Mouse (Mus musculus) limb, embryonic 12.5 days (tissue): ENCODE data around the gene Ptprd. TPM values are rescaled to one million over a fixed set of nuclear protein-coding genes. Genes with fewer than 3 reads are reported as not detected.

Experiments used
- ATAC-seq: fragments of 200-750 bp; cut with Nextera tagmentation; 2 replicates; pipeline ENCODE4 v1.8.0; 2017; ENCODE audit warnings: low read depth, moderate TSS enrichment; ENCODE audit not compliant: insufficient number of reproducible peaks, insufficient read depth, low FRiP score, low TSS enrichment
- H3K27ac ChIP-seq: fragments of 300-500 bp; sonication (generic); 2 replicates; pipeline ENCODE4 v1.5.1; 2016; ENCODE audit warnings: mild to moderate bottlenecking, moderate library complexity
- H3K27me3 ChIP-seq: fragments of 300-500 bp; sonication (generic); 2 replicates; pipeline ENCODE4 v1.6.1; 2016; ENCODE audit warnings: mild to moderate bottlenecking, moderate library complexity
- H3K36me3 ChIP-seq: fragments of 300-500 bp; sonication (generic); 2 replicates; pipeline ENCODE4 v1.6.1; 2016; ENCODE audit warnings: mild to moderate bottlenecking, moderate library complexity
- H3K4me1 ChIP-seq: fragments of 300-500 bp; sonication (generic); replicated peaks from 2 replicates; pipeline ENCODE4 v1.6.1; 2016
- H3K4me2 ChIP-seq: fragments of 300-500 bp; sonication (generic); 2 replicates; pipeline ENCODE4 v1.6.1; 2016; ENCODE audit warnings: mild to moderate bottlenecking, moderate library complexity
- H3K4me3 ChIP-seq: fragments of 300-500 bp; sonication (generic); replicated peaks from 2 replicates; pipeline ENCODE4 v1.5.1; 2016; ENCODE audit warnings: mild to moderate bottlenecking
- H3K9ac ChIP-seq: fragments of 300-500 bp; sonication (generic); replicated peaks from 2 replicates; pipeline ENCODE4 v1.6.1; 2016; ENCODE audit warnings: mild to moderate bottlenecking, moderate library complexity
- H3K9me3 ChIP-seq: fragments of 300-500 bp; sonication (generic); 2 replicates; pipeline ENCODE4 v1.6.1; 2016; ENCODE audit warnings: mild to moderate bottlenecking, moderate library complexity
- WGBS: fragments of 180-500 bp; shearing (Covaris S2); methylation state at CpG from one replicate; pipeline ENCODE4 v1.1.7; 2016; 5-methylcytosine and 5-hydroxymethylcytosine counted together
- polyA plus RNA-seq: library from polyadenylated mRNA; unstranded; fragments of >200 nt; fragmentation: Nextera tagmentation; extraction: Ambion mirVana; gene quantifications from 2 replicates; pipeline ENCODE4 v1.2.1, GENCODE M21; 2016

The Ptprd gene
- 30.9 and 35.0 TPM in 2 replicates for polyA plus RNA-seq

DNA sequence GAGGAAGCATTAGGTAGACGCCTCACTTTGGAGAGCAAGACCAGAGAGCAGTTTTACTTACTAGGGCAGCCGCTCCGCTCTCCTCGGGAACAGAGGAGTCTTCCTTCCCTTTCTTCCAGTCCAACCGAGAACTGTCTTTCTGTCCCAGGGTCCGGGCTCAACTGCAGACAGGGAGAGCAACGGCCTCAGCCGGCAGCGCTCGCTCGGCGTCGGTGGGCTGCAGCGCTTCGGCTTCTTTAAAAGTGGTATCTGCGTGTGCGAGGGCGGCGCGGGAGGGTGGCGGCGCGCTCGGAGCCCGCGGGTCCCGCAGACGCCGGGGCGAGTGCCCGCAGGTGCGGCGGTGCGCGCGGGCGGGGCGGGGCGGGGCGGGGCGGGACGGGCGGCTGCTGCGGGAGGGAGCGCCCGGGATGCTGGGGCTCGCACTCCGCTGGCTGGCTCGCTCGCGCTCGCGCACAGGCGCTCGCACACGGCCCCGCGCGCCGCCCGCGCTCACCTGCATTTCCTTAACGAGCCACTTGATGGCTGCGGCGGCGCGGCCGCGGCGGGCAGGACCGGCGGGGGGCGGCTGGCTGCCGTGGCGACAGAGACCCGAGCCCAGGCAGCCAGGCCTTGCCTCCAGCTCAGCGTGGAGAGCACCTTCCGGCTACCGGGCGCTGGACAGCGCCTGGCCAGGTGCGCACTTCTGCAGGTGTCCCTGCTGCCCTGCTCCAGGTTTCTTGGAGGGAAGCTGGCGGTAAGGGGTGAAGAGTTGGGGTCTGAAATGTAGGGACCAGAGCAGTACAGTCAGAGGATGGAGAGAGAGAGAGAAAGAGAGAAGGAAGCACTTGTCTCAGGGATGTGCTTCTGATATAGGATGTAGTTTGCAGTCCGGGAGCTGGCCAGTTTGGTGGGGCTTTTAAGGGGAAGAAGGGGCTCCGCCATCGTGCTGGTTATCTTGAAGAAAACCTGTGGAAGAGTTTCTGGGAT, at the start of gene Ptprd:
Gene Ptprd (minus strand): TSS at position 433 of the 966 bp plus-strand sequence.
- Histone ChIP-seq H3K4me2 (peak within 1 kb of the TSS; percentile 80), H3K9ac (peak within 1 kb of the TSS; percentile 42), H3K27me3 (peaks cover 34% of the 10 kb centered on the region), H3K4me3 (peak within 1 kb of the TSS; percentile 54), H3K4me1 (peaks cover 5% of the 10 kb centered on the region; the same call in 1 of the 2 replicates), H3K9me3 (no peaks in the 10 kb centered on the region), H3K36me3 (no peaks in the 10 kb centered on the region), H3K27ac (no peak within 1 kb of the TSS)
- ATAC-seq, result peak; percentile 88
- WGBS, result under 1% methylated on average over 79 of the region's 86 CpGs

DNA sequence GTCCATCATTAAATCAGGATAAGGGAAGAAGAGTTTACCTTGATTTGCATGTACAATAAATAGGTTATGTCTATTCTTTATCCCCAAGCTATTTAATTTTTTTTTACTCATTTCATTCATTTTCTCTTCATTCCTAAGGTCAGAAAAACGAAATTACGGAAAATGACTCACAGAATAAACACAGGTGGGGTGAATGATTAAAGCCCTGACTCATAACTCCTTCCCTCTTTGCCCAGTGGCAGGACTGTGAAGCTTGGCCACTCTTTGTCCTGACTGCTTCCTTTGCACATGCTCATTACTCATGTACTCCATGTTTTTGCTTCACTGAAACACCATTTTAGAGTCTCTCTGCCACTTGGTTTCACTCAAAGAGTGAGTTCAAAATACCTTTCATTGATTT, 24.1 kb upstream of the Ptprd start:
- no peaks in the 10 kb centered on the region for H3K36me3 ChIP-seq
- no peaks in the 10 kb centered on the region for H3K27me3 ChIP-seq
- WGBS, result 79% methylated on average over 2 of the region's 2 CpGs

DNA sequence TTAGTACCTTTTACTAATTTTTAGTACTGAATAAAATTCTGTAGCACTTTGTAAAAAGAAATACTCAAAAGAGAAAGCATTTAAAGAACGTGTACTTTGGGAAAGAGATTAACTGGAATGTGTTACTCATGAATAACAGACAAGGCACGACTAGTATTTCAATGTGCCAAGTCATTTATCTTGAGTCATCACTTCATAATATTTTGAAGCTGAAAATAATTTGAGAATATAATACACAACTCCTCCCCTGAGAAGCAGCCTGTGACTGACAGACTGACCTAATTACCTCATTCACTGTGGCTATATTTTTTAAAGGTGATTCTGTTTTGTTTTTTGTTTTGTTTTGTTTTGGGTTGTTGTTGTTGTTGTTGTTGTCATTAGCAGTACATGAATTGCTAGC, 23.6 kb upstream of the Ptprd start:
- no peak overlapping the region for H3K9ac ChIP-seq
- H3K4me3 ChIP-seq, result no peak overlapping the region
- no peaks in the 10 kb centered on the region for H3K4me1 ChIP-seq
- no peak overlapping the region for H3K4me2 ChIP-seq
- no peaks in the 10 kb centered on the region for H3K27me3 ChIP-seq
- H3K36me3 ChIP-seq, result no peaks in the 10 kb centered on the region
- no peak overlapping the region for H3K27ac ChIP-seq
- no peak for ATAC-seq
- H3K9me3 ChIP-seq, result no peaks in the 10 kb centered on the region
- 56% methylated on average over 2 of the region's 2 CpGs for WGBS

More for the DNA sequence above, 24.1 kb upstream of the Ptprd start:
- no peak overlapping the region for H3K4me2 ChIP-seq
- no peak for ATAC-seq
- no peak overlapping the region for H3K9ac ChIP-seq
- H3K27ac ChIP-seq, result no peak overlapping the region
- no peak overlapping the region for H3K4me3 ChIP-seq
- H3K9me3 ChIP-seq, result no peaks in the 10 kb centered on the region
- no peaks in the 10 kb centered on the region for H3K4me1 ChIP-seq

DNA sequence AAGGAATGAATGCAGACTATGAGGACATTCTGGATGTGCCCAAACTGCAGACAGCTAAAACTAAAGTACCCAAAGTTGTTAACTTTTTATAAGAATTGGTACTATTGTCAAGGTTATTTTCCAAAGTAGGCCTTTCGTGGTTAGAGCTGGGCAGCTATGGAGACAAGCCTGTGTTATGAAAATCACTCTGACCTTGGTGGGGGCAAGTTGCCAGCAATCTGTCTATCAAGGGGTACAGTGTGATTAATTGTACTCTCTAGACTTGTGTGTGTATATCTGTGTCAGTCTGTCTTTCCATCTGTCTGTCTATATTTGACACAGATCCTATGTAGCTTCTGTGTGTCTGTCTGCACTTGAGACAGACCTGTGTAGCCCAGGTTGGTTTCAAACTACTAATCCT, 22.9 kb upstream of the Ptprd start:
- no peak overlapping the region for H3K9ac ChIP-seq
- H3K27ac ChIP-seq, result no peak overlapping the region
- ATAC-seq, result no peak
- H3K9me3 ChIP-seq, result no peaks in the 10 kb centered on the region
- no peak overlapping the region for H3K4me3 ChIP-seq
- H3K36me3 ChIP-seq, result no peaks in the 10 kb centered on the region
- WGBS, result 86% methylated on average over 1 of the region's 1 CpGs
- H3K27me3 ChIP-seq, result no peaks in the 10 kb centered on the region
- H3K4me2 ChIP-seq, result no peak overlapping the region
- H3K4me1 ChIP-seq, result no peaks in the 10 kb centered on the region

DNA sequence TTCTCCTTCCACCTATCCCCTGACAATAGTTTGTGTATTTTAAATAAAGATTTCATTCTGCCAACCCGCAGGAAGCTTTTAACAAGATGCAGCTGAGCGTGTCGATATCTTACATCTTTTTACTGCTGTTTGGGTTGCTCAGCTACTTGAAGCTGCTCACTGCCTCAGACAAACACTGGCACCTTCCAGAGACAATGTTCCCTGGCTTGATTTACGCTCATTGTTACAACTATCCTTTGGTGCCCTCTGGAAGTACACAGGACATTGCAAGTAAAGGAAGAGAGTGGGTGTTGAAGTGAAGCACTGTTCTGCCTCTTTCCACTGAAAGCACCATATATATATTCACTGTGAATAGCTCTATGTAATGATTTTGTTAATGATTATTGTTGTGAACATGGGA, 2.2 kb upstream of the Ptprd start:
- H3K27me3 ChIP-seq, result peaks cover 34% of the 10 kb centered on the region
- peaks cover 5% of the 10 kb centered on the region; the same call in 1 of the 2 replicates for H3K4me1 ChIP-seq
- no peak overlapping the region for H3K9ac ChIP-seq
- no peaks in the 10 kb centered on the region for H3K36me3 ChIP-seq
- no peak for ATAC-seq
- no peaks in the 10 kb centered on the region for H3K9me3 ChIP-seq
- no peak overlapping the region for H3K4me3 ChIP-seq
- H3K27ac ChIP-seq, result no peak overlapping the region
- H3K4me2 ChIP-seq, result no peak overlapping the region
- 76% methylated on average over 4 of the region's 4 CpGs for WGBS

DNA sequence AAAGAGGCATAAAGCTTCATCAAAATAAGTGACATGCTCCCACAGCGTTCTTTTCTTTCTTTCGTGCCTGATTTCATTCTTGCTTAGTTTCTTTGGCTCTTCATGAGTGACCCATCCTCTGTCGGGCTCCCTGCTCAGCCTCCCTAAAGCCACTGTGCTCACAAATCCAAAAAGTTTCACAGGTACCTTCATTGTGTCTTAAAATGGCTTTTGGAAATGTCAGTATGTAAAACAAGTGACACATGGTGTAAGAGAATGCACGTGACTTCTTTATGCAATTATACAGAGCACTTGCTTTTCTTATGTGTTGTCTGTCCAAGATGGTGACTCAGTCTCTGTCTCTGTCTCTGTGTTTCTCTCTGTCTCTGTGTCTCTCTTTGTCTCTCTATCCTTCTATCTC, 1.2 kb upstream of the Ptprd start:
- Histone ChIP-seq H3K27ac (no peak overlapping the region), H3K4me1 (peaks cover 5% of the 10 kb centered on the region; the same call in 1 of the 2 replicates), H3K4me3 (no peak overlapping the region), H3K27me3 (peaks cover 34% of the 10 kb centered on the region), H3K36me3 (no peaks in the 10 kb centered on the region), H3K9me3 (no peaks in the 10 kb centered on the region), H3K9ac (no peak overlapping the region), H3K4me2 (no peak overlapping the region)
- 78% methylated on average over 4 of the region's 4 CpGs for WGBS
- ATAC-seq, result no peak

DNA sequence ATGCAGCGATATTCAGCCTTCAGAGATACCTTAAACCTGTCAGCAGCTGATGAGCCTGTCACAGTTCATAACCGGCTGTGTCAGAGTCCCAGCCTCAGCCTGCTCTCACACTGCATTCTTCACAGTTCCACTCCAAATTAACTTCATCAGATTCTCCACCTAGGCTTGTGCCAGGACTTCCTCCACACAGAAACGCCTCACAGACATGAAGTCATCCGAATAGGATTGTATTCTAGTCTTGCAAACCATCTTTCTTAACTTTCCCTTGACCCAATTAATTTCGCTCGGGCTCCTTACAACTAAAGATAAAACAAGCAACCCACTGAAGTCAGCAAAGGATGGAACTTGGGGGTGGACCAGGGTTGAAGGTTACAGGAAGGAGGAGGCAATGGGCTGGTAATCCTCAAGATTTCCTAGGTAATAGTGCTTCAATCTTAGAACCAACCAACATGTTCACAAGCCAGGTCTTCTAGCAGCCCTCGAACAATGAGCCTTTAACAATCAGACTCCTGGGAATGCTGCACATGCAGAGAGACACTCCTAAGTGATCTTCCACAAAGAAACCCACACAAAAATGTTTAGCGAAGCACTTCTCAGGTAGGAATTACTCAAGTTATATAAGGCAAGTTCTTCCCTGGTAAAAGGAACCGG, 758 bp downstream of the Ptprd start:
- Histone ChIP-seq H3K4me2 (peak overlapping the region; percentile 80), H3K36me3 (no peaks in the 10 kb centered on the region), H3K27me3 (peaks cover 34% of the 10 kb centered on the region), H3K9me3 (no peaks in the 10 kb centered on the region), H3K4me1 (peaks cover 5% of the 10 kb centered on the region; the same call in 1 of the 2 replicates), H3K9ac (no peak overlapping the region), H3K27ac (no peak overlapping the region), H3K4me3 (peak overlapping the region; percentile 54)
- WGBS, result 35% methylated on average over 9 of the region's 9 CpGs
- ATAC-seq, result no peak

DNA sequence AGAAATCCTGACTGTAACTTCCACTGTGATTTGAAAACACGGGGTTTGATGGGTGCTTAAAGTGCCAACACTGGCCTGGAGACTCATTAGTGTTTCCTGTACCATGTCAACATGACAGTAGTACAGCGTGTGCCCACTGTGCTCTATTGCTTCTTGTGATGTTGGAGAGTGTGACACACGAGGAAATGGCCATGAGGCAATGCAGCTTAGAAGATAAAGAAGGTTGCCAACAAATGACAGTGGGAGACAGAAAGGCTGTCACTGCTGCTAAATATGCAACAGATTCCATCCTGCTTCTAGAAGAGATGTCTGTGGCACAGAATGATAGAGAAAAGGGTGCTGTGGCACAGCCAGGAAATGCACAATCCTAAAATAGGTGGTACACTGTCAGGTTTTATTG, 6.7 kb downstream of the Ptprd start:
- Histone ChIP-seq H3K27ac (no peak overlapping the region), H3K36me3 (no peaks in the 10 kb centered on the region), H3K4me1 (no peaks in the 10 kb centered on the region), H3K4me3 (no peak overlapping the region), H3K27me3 (no peaks in the 10 kb centered on the region), H3K9ac (no peak overlapping the region), H3K9me3 (no peaks in the 10 kb centered on the region), H3K4me2 (no peak overlapping the region)
- WGBS, result 58% methylated on average over 3 of the region's 3 CpGs
- ATAC-seq, result no peak

DNA sequence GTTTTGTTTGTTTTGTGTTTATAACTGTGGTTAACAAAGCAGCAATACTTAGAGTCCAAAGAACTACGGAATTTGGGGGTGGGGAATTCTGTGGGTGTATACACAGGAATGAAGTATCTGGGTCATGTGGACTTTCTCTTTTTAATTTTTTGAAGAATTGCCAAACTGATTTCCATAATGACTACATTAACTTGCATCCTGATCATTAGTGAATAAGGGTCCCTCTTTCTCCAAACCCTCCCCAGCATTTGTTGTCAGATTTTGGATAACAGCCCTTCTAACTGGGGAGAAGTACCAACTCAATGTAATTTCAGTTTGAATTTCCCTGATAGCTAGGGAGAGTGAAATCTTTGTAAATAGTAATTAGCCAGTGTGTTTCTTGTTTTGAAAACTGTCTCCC, 43.3 kb downstream of the Ptprd start:
- no peaks in the 10 kb centered on the region for H3K4me1 ChIP-seq
- WGBS, result 83% methylated on average over 1 of the region's 1 CpGs
- H3K4me3 ChIP-seq, result no peak overlapping the region
- no peaks in the 10 kb centered on the region for H3K9me3 ChIP-seq
- H3K4me2 ChIP-seq, result no peak overlapping the region
- no peaks in the 10 kb centered on the region for H3K36me3 ChIP-seq
- ATAC-seq, result no peak
- no peaks in the 10 kb centered on the region for H3K27me3 ChIP-seq
- H3K27ac ChIP-seq, result no peak overlapping the region
- no peak overlapping the region for H3K9ac ChIP-seq

DNA sequence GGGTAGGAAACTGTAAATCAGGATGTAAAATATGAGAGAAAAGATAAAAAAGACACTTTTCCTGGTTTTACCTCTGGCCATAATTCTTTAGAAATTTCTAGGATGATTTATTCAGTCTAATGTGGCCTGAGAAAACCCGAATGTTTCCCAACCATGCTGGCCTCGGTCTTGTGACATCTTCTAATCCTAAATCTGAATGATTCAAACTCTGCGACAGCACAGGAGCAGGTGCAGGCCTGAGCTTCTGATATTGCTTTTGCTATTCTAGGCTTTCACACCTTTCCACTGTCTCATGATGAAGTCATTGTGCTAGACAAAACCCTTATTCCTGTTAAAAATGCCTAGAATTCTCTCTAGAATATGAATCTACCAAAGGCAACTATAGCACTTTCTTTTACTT, 51.3 kb downstream of the Ptprd start:
- WGBS, result 81% methylated on average over 3 of the region's 3 CpGs
- Histone ChIP-seq H3K9me3 (no peaks in the 10 kb centered on the region), H3K4me2 (no peak overlapping the region), H3K4me1 (no peaks in the 10 kb centered on the region), H3K27ac (no peak overlapping the region), H3K4me3 (no peak overlapping the region), H3K9ac (no peak overlapping the region), H3K27me3 (no peaks in the 10 kb centered on the region), H3K36me3 (no peaks in the 10 kb centered on the region)
- ATAC-seq, result no peak

DNA sequence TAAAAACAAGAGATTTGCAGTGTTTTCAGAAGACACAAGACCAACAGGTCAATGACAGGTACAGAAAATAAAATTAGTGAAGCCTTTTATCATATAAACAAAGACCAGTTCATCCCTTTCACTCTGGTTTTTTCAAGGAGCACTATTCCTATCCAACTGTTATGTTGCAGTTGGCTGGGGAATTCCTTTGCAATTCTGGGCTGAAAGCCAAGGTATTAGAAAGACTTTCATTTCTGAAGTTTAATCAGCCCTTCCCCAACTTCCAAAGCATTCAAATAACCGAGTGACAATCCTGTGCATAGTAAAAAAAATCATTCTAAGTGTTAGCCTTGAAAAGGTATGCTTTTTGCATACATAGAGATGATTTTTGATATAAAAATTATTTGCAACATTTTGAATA, 61.2 kb downstream of the Ptprd start:
- Histone ChIP-seq H3K4me2 (no peak overlapping the region), H3K4me1 (no peaks in the 10 kb centered on the region), H3K36me3 (no peaks in the 10 kb centered on the region), H3K27me3 (no peaks in the 10 kb centered on the region), H3K4me3 (no peak overlapping the region), H3K9me3 (no peaks in the 10 kb centered on the region), H3K27ac (no peak overlapping the region), H3K9ac (no peak overlapping the region)
- WGBS, result 40% methylated on average over 1 of the region's 1 CpGs
- ATAC-seq, result no peak
